Mouse (Mus musculus) brain, adult 2 months (tissue): ENCODE results near the gene Selenot.
A peak's percentile ranks its signal among the peaks of the same experiment; 100 is the strongest.

ENCODE experiments used
- DNase-seq: peaks from one replicate; pipeline ENCODE4 v3.0.0; 2011; ENCODE audit warnings: low read depth, low spot score

Gene Selenot

DNA sequence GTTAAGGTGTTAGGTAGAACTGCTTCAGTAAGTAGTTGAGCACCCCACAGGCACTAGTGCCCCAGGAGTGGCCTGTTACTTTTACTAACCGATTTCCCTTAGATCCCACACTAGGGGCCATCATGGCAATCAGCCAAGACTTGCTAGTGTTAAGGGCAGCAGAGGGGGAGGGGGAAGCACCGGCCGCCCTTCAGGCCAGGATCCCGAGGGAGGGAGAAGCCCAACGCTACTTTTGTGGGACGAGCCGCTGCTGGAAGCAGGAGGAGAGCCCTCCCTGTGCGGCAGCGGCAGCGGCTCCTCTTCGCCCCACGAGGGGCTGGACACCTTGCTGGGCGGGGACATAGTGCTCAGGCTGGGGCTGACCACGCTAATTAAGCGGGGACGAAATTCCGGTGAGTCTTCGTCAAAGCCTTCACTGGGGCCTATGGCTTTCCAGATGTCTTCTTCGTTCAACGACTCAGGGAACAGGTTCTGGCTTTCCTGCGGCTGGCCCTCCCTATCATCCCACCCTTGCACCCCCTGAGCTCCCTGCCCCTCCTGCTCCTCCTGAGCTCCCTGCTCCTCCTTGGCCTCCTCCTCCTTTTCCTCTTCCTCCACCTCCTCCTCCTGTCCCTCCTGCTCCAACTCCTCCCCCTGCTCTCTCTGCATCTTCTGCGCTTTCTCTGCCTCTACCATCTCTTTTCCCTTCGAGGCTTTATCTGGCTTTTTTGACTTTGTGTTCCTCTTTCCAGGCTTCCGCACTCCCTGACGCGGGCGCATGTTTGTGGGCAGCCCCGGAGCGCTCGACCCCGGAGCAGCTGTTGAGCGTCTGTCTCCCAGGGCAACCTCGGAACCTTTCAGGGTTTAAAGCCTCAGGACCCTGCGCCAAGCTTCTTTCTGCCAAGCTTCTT lies 60.2 kb downstream of the Selenot start, which contains the start of gene Erich6:
Gene Erich6, minus strand, starts transcription at position 802 of the 890 bp plus-strand sequence.
- peak; percentile 64 for DNase-seq
